Mouse (Mus musculus) erythroblast, embryonic 14.5 days (primary cell): ENCODE measurements around the gene Rnf220.

Experiments
- GATA1 ChIP-seq: IDR thresholded peaks from 2 replicates; pipeline ENCODE4 v1.6.1; 2012; ENCODE audit warnings: low read length, inconsistent platforms, mixed read lengths
- TAL1 ChIP-seq: IDR thresholded peaks from 3 replicates; pipeline ENCODE4 v1.6.1; 2012; ENCODE audit warnings: low read length, inconsistent platforms, mixed read lengths

DNA sequence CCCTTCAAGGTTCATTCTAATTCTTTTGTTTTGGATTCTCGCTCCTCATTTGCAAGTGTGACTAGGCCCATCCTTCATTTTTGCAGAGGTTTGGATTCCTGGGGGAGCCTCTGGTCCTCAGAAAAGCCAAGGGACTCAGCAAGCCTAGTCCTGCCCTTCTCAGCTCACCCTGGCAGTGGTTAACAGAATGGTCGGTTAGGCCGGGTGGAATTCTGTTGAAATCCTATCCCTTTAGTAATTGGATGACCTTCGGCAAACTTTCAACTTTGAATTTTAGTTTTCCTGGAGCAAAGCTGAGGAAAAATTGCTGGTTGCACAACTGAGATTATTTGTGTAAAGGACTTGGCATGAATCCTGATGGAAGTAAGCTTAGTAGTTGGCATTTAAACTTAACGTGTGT lies 244.5 kb downstream of the Rnf220 start:
- TF ChIP-seq GATA1 (no peak), TAL1 (no peak)
